Mouse (Mus musculus) E14TG2a.4 (cell line): Measurements from ENCODE around the gene Fam53b.

Experiments used
- CTCF ChIP-seq: conservative IDR thresholded peaks from 2 replicates; pipeline ENCODE4 v1.5.1; 2014; ENCODE audit warnings: low read length
- NANOG ChIP-seq: IDR thresholded peaks from 2 replicates; pipeline ENCODE4 v1.6.1; 2014; ENCODE audit warnings: borderline replicate concordance, low read length, mixed read lengths
- POU5F1 ChIP-seq: IDR thresholded peaks from 2 replicates; pipeline ENCODE4 v1.6.1; 2014; ENCODE audit warnings: low read length, borderline replicate concordance

DNA sequence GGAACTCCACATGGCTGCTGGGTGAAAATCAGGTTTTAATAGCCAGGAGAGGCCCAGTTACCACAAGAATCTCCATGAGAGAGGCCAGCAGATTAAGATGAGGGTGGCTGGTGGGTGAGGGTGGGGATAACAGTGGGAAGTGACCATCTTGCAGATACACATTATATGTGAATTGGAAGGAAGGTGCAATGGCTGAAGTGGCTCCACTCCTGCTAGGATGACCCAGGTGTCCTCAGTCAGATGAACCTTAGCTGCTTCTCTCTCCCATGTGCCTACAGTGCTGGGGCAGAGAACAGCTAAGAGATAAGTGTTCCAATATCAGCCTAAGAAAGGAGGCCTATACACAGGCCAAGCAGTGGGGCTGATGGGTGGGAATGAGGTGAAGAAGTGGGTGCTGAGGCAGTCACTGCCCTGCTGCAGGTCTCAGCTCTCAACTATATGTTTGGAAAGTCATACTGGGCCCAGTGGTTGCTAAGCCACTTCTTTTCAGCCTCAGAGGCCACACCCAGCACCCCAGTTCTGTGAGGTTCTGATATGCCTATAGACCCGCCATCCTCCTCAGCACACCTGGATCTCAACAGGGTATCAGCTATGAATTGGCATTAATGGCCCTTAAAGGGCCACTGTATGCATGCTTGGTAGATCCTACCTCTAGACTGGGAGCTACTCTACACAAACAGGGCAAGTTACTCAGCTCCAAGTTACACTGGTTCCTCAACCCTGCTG is 35.8 kb downstream of the Fam53b start:
- no peak for TF ChIP-seq CTCF
- no peak for TF ChIP-seq NANOG
- no peak for TF ChIP-seq POU5F1
